8 mouse cellular contexts compared by ENCODE assay signal in genomic region chr9:66975239-66975645, GRCm38 (mm10). TPM values are rescaled to one million over a fixed set of nuclear protein-coding genes. Genes with fewer than 3 reads are reported as not detected.
DNase-seq lines count a peak whose midpoint lies in the region; ATAC-seq lines count a peak whose summit lies in the region.

Lactb (minus strand) TSS chr9:66975484.

- H3K36me3 ChIP-seq in hindbrain, embryonic 13.5 days: peaks cover 10% of the 10 kb centered on the region

- 1% methylated on average over 32 of the region's 32 CpGs for WGBS in hindbrain, embryonic 13.5 days

- peak; percentile 93 for DNase-seq in NIH3T3 (ENCODE audit: low read depth)
- DNase-seq in cerebellum, postnatal 10 days: peak; percentile 98 to 99
- DNase-seq in frontal cortex, postnatal 14 days (ENCODE audit: low spot score in 2 of 2): peak; percentile 89 to 95
- peak; percentile 91 to 94 for DNase-seq in layer of hippocampus, postnatal 36 days
- DNase-seq in lung, postnatal 36 days: peak; percentile 98
- DNase-seq in retina, postnatal 1 day: peak; percentile 95
- peak; percentile 91 to 95 for DNase-seq in urinary bladder, adult 18-20 months (ENCODE audit: low spot score in 2 of 2)

- H3K9ac ChIP-seq in hindbrain, embryonic 13.5 days: peak within 1 kb of the TSS; percentile 85

- ATAC-seq in hindbrain, embryonic 13.5 days (ENCODE audit: low FRiP score): peak; percentile 98

- H3K4me1 ChIP-seq in hindbrain, embryonic 13.5 days (replicated peaks): peaks cover 13% of the 10 kb centered on the region

- H3K9me3 ChIP-seq in hindbrain, embryonic 13.5 days: no peaks in the 10 kb centered on the region

- H3K4me3 ChIP-seq in hindbrain, embryonic 13.5 days: peak within 1 kb of the TSS; percentile 71

- no peaks in the 10 kb centered on the region for H3K27me3 ChIP-seq in hindbrain, embryonic 13.5 days

- H3K27ac ChIP-seq in hindbrain, embryonic 13.5 days: peak within 1 kb of the TSS; percentile 94

- H3K4me2 ChIP-seq in hindbrain, embryonic 13.5 days: peak within 1 kb of the TSS; percentile 63

RNA-seq across cellular contexts. Expression of gene Lactb, which starts in this region (rescaled TPM):
- polyA plus RNA-seq in hindbrain, embryonic 13.5 days (2015; fragmentation: Nextera tagmentation; extraction: Ambion mirVana): 12.2 and 12.8 TPM in 2 replicates
- total RNA-seq in layer of hippocampus, postnatal 36 days (2021): 10 to 100 TPM; 13.9 to 14.4 TPM

Comparison
In these comparisons a context has a peak if more than half of its experiments do, and no peak if none do; other contexts are left out.
1. Peak in every context shown above with its lines: DNase-seq, ATAC-seq, H3K4me3 ChIP-seq and H3K27ac ChIP-seq.